Mouse (Mus musculus) forebrain, embryonic 14.5 days (tissue): ENCODE measurements around the gene Ceacam16. TPM values are rescaled to one million over a fixed set of nuclear protein-coding genes. Genes with fewer than 3 reads are reported as not detected.

Experiments
- ATAC-seq: fragments of 200-750 bp; cut with Nextera tagmentation; 2 replicates; pipeline ENCODE4 v1.8.0; 2017; ENCODE audit warnings: mild to moderate bottlenecking, moderate library complexity
- DNase-seq: peaks from one replicate; pipeline ENCODE4 v3.0.0-alpha.2; 2015; ENCODE audit warnings: low spot score
- H3K27ac ChIP-seq: fragments of 300-500 bp; sonication (generic); 2 replicates; pipeline ENCODE4 v1.5.1; 2014; ENCODE audit warnings: low read depth, mild to moderate bottlenecking, control low read depth, low read length, moderate library complexity
- H3K27me3 ChIP-seq: fragments of 300-500 bp; sonication (generic); replicated peaks from 2 replicates; pipeline ENCODE4 v1.6.1; 2014; ENCODE audit warnings: low read length, control low read depth, mixed read lengths; ENCODE audit not compliant: control insufficient read depth, insufficient read depth
- H3K36me3 ChIP-seq: fragments of 300-500 bp; sonication (generic); 2 replicates; pipeline ENCODE4 v1.6.1; 2014; ENCODE audit warnings: low read length, control low read depth; ENCODE audit not compliant: control insufficient read depth, insufficient read depth
- H3K4me1 ChIP-seq: fragments of 300-500 bp; sonication (generic); 2 replicates; pipeline ENCODE4 v1.6.1; 2014; ENCODE audit warnings: antibody characterized with exemption, low read length, control low read depth; ENCODE audit not compliant: control insufficient read depth, insufficient read depth
- H3K4me2 ChIP-seq: fragments of 300-500 bp; sonication (generic); 2 replicates; pipeline ENCODE4 v1.6.1; 2014; ENCODE audit warnings: mild to moderate bottlenecking, control low read depth, low read length
- H3K4me3 ChIP-seq: fragments of 300-500 bp; sonication (generic); 2 replicates; pipeline ENCODE4 v1.5.1; 2014; ENCODE audit warnings: low read depth, low read length, control low read depth
- H3K9ac ChIP-seq: fragments of 300-500 bp; sonication (generic); 2 replicates; pipeline ENCODE4 v1.6.1; 2014; ENCODE audit warnings: mild to moderate bottlenecking, low read length, control low read depth, moderate library complexity
- H3K9me3 ChIP-seq: fragments of 300-500 bp; sonication (generic); replicated peaks from 2 replicates; pipeline ENCODE4 v1.6.1; 2016; ENCODE audit warnings: low read length, control low read depth, mixed read lengths; ENCODE audit not compliant: control insufficient read depth
- WGBS: fragments of 180-500 bp; shearing (Covaris S2); extraction: QIAGEN DNeasy Blood & Tissue Kit; methylation state at CpG from one replicate; pipeline ENCODE4 v1.1.7; 2014; 5-methylcytosine and 5-hydroxymethylcytosine counted together
- polyA plus RNA-seq: library from polyadenylated mRNA; unstranded; fragments of >200 nt; fragmentation: Nextera tagmentation; extraction: Ambion mirVana; gene quantifications from 2 replicates; pipeline ENCODE4 v1.2.1, GENCODE M21; 2014

Gene Ceacam16
- polyA plus RNA-seq, 1 experiment from 2014 or later = not detected

GRCm38 (mm10) chr7:19822193-19822592 is 38.9 kb downstream of the Ceacam16 start:
- DNase-seq = no peak
- no peak for ATAC-seq
- Histone ChIP-seq H3K27ac (no peak overlapping the region), H3K27me3 (peaks cover 40% of the 10 kb centered on the region), H3K4me1 (no peaks in the 10 kb centered on the region), H3K9me3 (no peaks in the 10 kb centered on the region), H3K4me2 (peak overlapping the region; percentile 40), H3K4me3 (peak overlapping the region; percentile 16; the same call in 1 of the 2 replicates), H3K9ac (peak overlapping the region; percentile 21; the same call in 1 of the 2 replicates), H3K36me3 (no peaks in the 10 kb centered on the region)
- WGBS = 6% methylated on average over 14 of the region's 20 CpGs

- H3K9ac ChIP-seq = no peak overlapping the region
- 54% methylated on average over 7 of the region's 7 CpGs for WGBS
- no peak for DNase-seq
These were observed 39.5 kb downstream of the Ceacam16 start for GRCm38 (mm10) chr7:19821633-19822032.

DNA sequence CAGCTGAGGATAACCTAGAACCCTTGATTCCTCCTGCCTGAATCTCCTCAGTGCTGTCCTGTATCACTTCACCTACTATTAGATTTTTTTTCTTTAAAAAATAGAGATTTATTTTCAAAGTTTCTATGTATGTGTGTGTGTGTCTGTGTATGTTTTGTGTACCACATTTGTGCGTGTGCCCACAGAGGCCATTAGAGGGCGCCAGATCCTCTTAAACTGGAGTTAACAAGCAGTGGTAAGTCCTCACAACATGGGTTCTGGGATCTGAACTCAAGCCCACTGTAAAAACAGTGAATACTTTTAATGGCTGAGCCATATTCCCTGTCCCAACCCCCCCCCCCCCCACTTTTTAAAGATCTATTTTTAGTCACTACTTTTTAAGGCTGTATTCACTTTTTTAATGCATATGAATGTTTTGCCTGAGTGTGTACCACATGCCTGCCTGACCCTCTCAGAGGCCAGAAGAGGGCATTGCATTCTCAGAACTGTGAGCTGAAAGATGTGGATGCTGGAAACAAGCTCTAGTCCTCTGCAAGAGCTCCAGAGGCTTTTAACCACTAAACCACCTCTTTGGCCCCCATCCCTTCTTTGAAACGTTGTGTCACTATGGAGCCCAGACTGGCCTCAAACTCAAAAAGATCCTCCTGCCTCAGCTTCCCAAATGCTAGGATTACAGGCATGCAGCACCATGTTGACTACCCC is 40.6 kb downstream of the Ceacam16 start:
- Histone ChIP-seq H3K27ac (no peak overlapping the region), H3K4me2 (no peak overlapping the region), H3K9ac (no peak overlapping the region), H3K9me3 (no peaks in the 10 kb centered on the region), H3K4me1 (no peaks in the 10 kb centered on the region), H3K36me3 (no peaks in the 10 kb centered on the region), H3K27me3 (peaks cover 48% of the 10 kb centered on the region), H3K4me3 (no peak overlapping the region)
- DNase-seq (no peak), ATAC-seq (no peak)
- WGBS = 73% methylated on average over 3 of the region's 3 CpGs

More at GRCm38 (mm10) chr7:19821633-19822032, 39.5 kb downstream of the Ceacam16 start:
- Histone ChIP-seq H3K4me2 (no peak overlapping the region), H3K27ac (no peak overlapping the region), H3K27me3 (peaks cover 45% of the 10 kb centered on the region), H3K4me3 (no peak overlapping the region), H3K9me3 (no peaks in the 10 kb centered on the region), H3K36me3 (no peaks in the 10 kb centered on the region), H3K4me1 (no peaks in the 10 kb centered on the region)
- ATAC-seq = no peak

- 86% methylated on average over 7 of the region's 7 CpGs for WGBS
- Histone ChIP-seq H3K27ac (no peak overlapping the region), H3K9me3 (no peaks in the 10 kb centered on the region), H3K4me1 (no peaks in the 10 kb centered on the region), H3K4me2 (no peak overlapping the region), H3K36me3 (no peaks in the 10 kb centered on the region), H3K4me3 (no peak overlapping the region), H3K9ac (no peak overlapping the region), H3K27me3 (peaks cover 40% of the 10 kb centered on the region)
- DNase-seq (no peak), ATAC-seq (no peak)
These were observed 42.2 kb downstream of the Ceacam16 start for GRCm38 (mm10) chr7:19818875-19819274.

- peaks cover 36% of the 10 kb centered on the region for H3K27me3 ChIP-seq
- no peak overlapping the region for H3K27ac ChIP-seq
- no peaks in the 10 kb centered on the region for H3K9me3 ChIP-seq
- 82% methylated on average over 5 of the region's 5 CpGs for WGBS
- ATAC-seq (no peak), DNase-seq (no peak)
- H3K9ac ChIP-seq = no peak overlapping the region
- H3K36me3 ChIP-seq = no peaks in the 10 kb centered on the region
- H3K4me2 ChIP-seq = no peak overlapping the region
- H3K4me1 ChIP-seq = no peaks in the 10 kb centered on the region
- H3K4me3 ChIP-seq = no peak overlapping the region
These were observed 42.7 kb downstream of the Ceacam16 start for GRCm38 (mm10) chr7:19818440-19818839.

DNA sequence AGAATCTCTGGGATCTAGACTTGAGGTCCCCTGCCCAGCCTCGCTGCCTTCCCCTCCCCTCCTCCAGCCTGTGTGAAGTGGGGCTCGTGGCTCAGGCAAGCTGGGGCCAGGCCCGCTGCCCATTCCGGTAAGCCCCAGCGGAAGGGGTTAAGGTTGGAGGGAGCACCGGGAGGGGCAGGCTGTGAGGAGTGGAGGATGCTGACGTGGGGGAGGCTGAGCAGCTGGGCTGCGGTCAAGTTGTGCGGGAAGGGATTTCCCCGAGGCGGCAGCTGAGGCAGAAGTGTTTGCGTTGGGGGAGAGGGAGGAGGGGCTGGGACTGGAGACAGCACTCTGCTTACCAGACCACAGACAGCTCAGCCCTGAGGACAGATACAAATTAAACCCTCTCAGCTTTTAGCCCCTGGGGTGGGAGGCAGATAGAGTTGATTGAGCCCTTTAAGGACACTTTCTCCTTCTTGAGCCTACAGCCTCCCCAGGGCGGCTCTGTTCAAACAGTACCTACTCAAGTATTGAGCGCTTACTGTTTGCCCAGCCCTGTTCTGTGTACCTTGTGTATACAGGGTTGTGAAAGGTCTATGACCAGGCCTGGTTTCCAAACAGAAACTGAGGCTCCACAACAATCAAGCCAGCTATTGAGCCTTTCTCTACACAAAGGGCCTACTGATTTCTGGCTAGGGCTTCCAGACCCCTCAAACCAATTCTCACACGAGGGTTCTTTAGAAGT is 43.6 kb downstream of the Ceacam16 start:
- WGBS = 5% methylated on average over 15 of the region's 15 CpGs
- Histone ChIP-seq H3K9me3 (no peaks in the 10 kb centered on the region), H3K36me3 (no peaks in the 10 kb centered on the region), H3K27me3 (peaks cover 27% of the 10 kb centered on the region), H3K9ac (no peak overlapping the region), H3K4me1 (no peaks in the 10 kb centered on the region), H3K4me3 (0 out of 2 replicates have a peak overlapping the region, but pooled peaks have one; percentile 6), H3K27ac (no peak overlapping the region), H3K4me2 (peak overlapping the region; percentile 34)
- peak; percentile 41 for ATAC-seq
- DNase-seq = peak; percentile 31

DNA sequence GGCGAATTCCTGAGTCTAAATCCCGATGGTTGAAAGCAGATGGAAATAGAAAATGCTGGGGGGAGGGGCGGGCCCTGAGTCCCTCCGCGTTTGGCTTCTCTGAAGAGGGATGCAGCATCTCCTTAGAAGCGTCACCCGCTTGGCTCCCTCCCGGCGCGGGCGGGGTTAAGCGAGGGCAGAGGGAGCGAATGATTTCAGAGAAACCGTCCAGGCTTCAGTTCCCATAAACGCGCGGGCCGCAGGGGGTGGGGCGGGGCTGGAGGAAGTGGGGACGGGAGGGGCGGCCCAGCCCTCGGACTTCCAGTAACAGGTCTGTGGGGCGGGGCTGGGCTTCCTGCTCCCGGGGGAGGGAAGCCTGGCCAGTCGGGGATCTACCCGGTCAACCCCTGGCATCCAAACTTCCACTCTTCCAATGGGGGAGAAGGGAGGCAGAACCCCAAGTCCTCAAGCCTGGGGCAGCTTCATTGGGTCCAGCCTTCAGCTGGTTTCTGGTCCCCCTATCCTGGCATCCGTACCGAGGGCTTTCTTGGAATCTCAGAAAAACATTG is 44.8 kb downstream of the Ceacam16 start:
- Histone ChIP-seq H3K27ac (no peak overlapping the region), H3K4me2 (peak overlapping the region; percentile 64), H3K27me3 (peaks cover 22% of the 10 kb centered on the region), H3K36me3 (no peaks in the 10 kb centered on the region), H3K4me3 (peak overlapping the region; percentile 37), H3K9ac (peak overlapping the region; percentile 54), H3K9me3 (no peaks in the 10 kb centered on the region), H3K4me1 (no peaks in the 10 kb centered on the region)
- ATAC-seq (peak; percentile 65), DNase-seq (peak; percentile 56)
- 2% methylated on average over 26 of the region's 28 CpGs for whole genome bisulfite sequencing

DNA sequence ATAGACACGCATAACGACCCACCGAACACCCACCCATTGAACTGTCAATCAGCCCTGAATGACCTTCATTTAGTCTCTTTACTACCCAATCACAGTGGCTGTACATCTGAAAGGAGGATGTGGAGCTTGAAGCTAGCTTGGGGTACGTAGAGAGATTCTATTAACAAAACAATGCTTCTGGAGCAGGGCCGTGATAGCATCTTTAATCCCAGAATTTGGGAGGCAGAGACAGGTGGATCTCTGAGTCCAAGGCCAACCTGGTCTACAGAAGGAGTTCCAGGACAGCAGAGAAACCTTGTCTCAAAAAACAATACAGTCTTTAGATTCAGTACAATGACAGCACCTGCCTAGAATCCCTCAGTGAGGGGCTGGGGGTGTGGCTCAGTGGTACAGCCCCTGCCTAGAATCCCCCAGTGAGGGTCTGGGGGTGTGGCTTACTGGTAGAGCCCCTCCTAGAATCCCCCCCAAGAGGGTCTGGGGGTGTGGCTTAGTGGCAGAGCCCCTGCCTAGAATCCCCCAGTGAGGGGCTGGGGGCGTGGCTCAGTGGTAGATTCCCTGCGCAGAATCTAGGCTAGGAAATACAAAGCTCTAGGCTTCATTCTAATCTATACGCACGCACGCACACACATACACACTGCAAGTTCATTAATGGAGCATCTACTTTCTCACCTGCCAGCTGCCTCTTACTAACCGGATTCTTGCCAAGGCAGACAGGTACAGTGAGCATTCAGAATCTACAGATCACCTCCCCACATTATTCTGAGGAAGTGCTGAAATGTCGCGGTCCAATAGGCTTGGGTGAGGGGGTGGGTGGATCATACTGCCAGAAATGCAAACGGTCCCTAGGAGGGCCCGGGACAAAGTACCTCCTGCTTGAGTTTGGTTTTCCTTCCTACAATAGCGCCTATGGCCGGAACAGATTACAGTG is 45.5 kb downstream of the Ceacam16 start:
- H3K9ac ChIP-seq = peak overlapping the region; percentile 54
- H3K36me3 ChIP-seq = no peaks in the 10 kb centered on the region
- ATAC-seq (peak; percentile 38), DNase-seq (no peak)
- WGBS = 13% methylated on average over 17 of the region's 17 CpGs
- H3K27ac ChIP-seq = no peak overlapping the region
- H3K9me3 ChIP-seq = no peaks in the 10 kb centered on the region
- 0 out of 2 replicates have a peak, but pooled peaks cover 2% of the 10 kb centered on the region for H3K4me1 ChIP-seq
- peak overlapping the region; percentile 37 for H3K4me3 ChIP-seq
- peak overlapping the region; percentile 64 for H3K4me2 ChIP-seq
- H3K27me3 ChIP-seq = peaks cover 29% of the 10 kb centered on the region
